Mouse (Mus musculus): Measurements from ENCODE around the gene Tnrc6b.

- TF ChIP-seq POLR2A (IDR thresholded peaks at IDR 0.05; ENCODE audit: insufficient read depth, low read depth, low read length) (no peak), CTCF (IDR thresholded peaks at IDR 0.05; ENCODE audit: insufficient read depth, low read depth, low read length) (no peak)
These were observed 43.0 kb downstream of the Tnrc6b start for GRCm38 (mm10) chr15:80754103-80754502.
